Mouse (Mus musculus): ENCODE measurements around the gene Grin1. TPM values are rescaled to one million over a fixed set of nuclear protein-coding genes. Genes with fewer than 3 reads are reported as not detected.

The Grin1 gene
- total and polyA plus RNA-seq, 3 experiments, result 0.07 TPM; not detected in 2

GRCm38 (mm10) chr2:25310180-25310579, 8.8 kb downstream of the Grin1 start:
- DNase-seq (ENCODE audit: low read depth, low spot score), result no peak
- Histone ChIP-seq H3K4me3 (ENCODE audit: control insufficient read depth in 1 of 2, insufficient read depth in 1 of 2, low read depth in 2 of 2, low read length in 2 of 2) (no peak overlapping the region), H3K36me3 (ENCODE audit: control insufficient read depth in 1 of 2, insufficient read depth in 2 of 2, low read length in 2 of 2) (no peaks in the 10 kb centered on the region), H3K27me3 (ENCODE audit: control insufficient read depth in 1 of 2, insufficient read depth in 2 of 2, low read length in 2 of 2) (peaks cover 0 to 2% of the 10 kb centered on the region in 2 experiments; a peak in 1 of 4 replicates), H3K9ac (ENCODE audit: control insufficient read depth, low read depth, low read length, poor library complexity, severe bottlenecking) (no peak overlapping the region), H3K27ac (ENCODE audit: control insufficient read depth, low read depth, low read length) (no peak overlapping the region), H3K79me2 (ENCODE audit: control insufficient read depth, insufficient read depth, low read length, poor library complexity) (no peaks in the 10 kb centered on the region), H3K4me1 (ENCODE audit: control insufficient read depth in 1 of 2, insufficient read depth in 2 of 2, low read length in 2 of 2) (no peaks in the 10 kb centered on the region), H3K9me3 (replicated peaks; ENCODE audit: insufficient read depth, low read length) (no peaks in the 10 kb centered on the region)
- no peak for TF ChIP-seq ZMIZ1 (IDR thresholded peaks at IDR 0.05; ENCODE audit: low read depth, low read length)
- TF ChIP-seq CTCF (IDR thresholded peaks at IDR 0.05 in 2 of 3, conservative IDR thresholded peaks at IDR 0.05 in 1 of 3; ENCODE audit: control insufficient read depth in 1 of 3, insufficient read depth in 1 of 3, low read depth in 2 of 3, low read length in 3 of 3, poor library complexity in 1 of 3, severe bottlenecking in 1 of 3), result no peak
- TF ChIP-seq MAZ (IDR thresholded peaks at IDR 0.05; ENCODE audit: low read depth, low read length), result no peak
- TF ChIP-seq NELFE (IDR thresholded peaks at IDR 0.05; ENCODE audit: low read depth, low read length), result no peak
- no peak for TF ChIP-seq CHD2 (IDR thresholded peaks at IDR 0.05; ENCODE audit: low read length)
- no peak for TF ChIP-seq ELF1 (IDR thresholded peaks at IDR 0.05; ENCODE audit: low read depth, low read length)
- TF ChIP-seq ZKSCAN1 (IDR thresholded peaks at IDR 0.05; ENCODE audit: low read depth, low read length), result no peak
- TF ChIP-seq GATA1 (IDR thresholded peaks at IDR 0.05; ENCODE audit: low read depth, low read length), result no peak
- no peak for TF ChIP-seq HCFC1 (IDR thresholded peaks at IDR 0.05; ENCODE audit: low read depth, low read length)
- TF ChIP-seq MAX (IDR thresholded peaks at IDR 0.05; ENCODE audit: low read length), result no peak

- Histone ChIP-seq H3K27me3 (ENCODE audit: control insufficient read depth in 1 of 2, insufficient read depth in 2 of 2, low read length in 2 of 2) (peaks cover 0 to 2% of the 10 kb centered on the region in 2 experiments; a peak in 1 of 4 replicates), H3K36me3 (ENCODE audit: control insufficient read depth in 1 of 2, insufficient read depth in 2 of 2, low read length in 2 of 2) (peaks cover 0 to 3% of the 10 kb centered on the region in 2 experiments; a peak in 1 of 4 replicates), H3K4me3 (ENCODE audit: control insufficient read depth in 1 of 2, insufficient read depth in 1 of 2, low read depth in 2 of 2, low read length in 2 of 2) (no peak overlapping the region), H3K4me1 (ENCODE audit: control insufficient read depth in 1 of 2, insufficient read depth in 2 of 2, low read length in 2 of 2) (peaks cover 0 to 8% of the 10 kb centered on the region in 2 experiments; a peak in 2 of 4 replicates), H3K79me2 (ENCODE audit: control insufficient read depth, insufficient read depth, low read length, poor library complexity) (no peaks in the 10 kb centered on the region), H3K9ac (ENCODE audit: control insufficient read depth, low read depth, low read length, poor library complexity, severe bottlenecking) (no peak overlapping the region), H3K27ac (ENCODE audit: control insufficient read depth, low read depth, low read length) (no peak overlapping the region), H3K9me3 (replicated peaks; ENCODE audit: insufficient read depth, low read length) (no peaks in the 10 kb centered on the region)
- TF ChIP-seq MAZ (IDR thresholded peaks at IDR 0.05; ENCODE audit: low read depth, low read length) (no peak), TCF12 (IDR thresholded peaks at IDR 0.05; ENCODE audit: low read depth, low read length) (no peak), KAT2A (conservative IDR thresholded peaks at IDR 0.05; ENCODE audit: low read depth, low read length) (no peak), CTCF (IDR thresholded peaks at IDR 0.05 in 2 of 3, conservative IDR thresholded peaks at IDR 0.05 in 1 of 3; ENCODE audit: control insufficient read depth in 1 of 3, insufficient read depth in 1 of 3, low read depth in 2 of 3, low read length in 3 of 3, poor library complexity in 1 of 3, severe bottlenecking in 1 of 3) (no peak), GABPA (IDR thresholded peaks at IDR 0.05; ENCODE audit: low read depth, low read length) (no peak), POLR2AphosphoS2 (IDR thresholded peaks at IDR 0.05; ENCODE audit: low read length) (no peak), MXI1 (IDR thresholded peaks at IDR 0.05; ENCODE audit: low read depth, low read length) (no peak)
- no peak for DNase-seq (ENCODE audit: low read depth, low spot score)
Measured at GRCm38 (mm10) chr2:25305587-25306359, 13.2 kb downstream of the Grin1 start.

Measured in MEL (cell line).